Mouse (Mus musculus): ENCODE measurements around the gene Inhbc.

The Inhbc gene

GRCm38 (mm10) chr10:127351285-127351595, 19.0 kb downstream of the Inhbc start:
- no peak for DNase-seq

- DNase-seq: peak; percentile 81
Measured at GRCm38 (mm10) chr10:127350594-127351284, 19.5 kb downstream of the Inhbc start.

GRCm38 (mm10) chr10:127349810-127350209, 20.4 kb downstream of the Inhbc start:
- DNase-seq: no peak

- DNase-seq: no peak
Measured at GRCm38 (mm10) chr10:127348957-127349356, 21.3 kb downstream of the Inhbc start.

GRCm38 (mm10) chr10:127346173-127346572, 24.1 kb downstream of the Inhbc start:
- DNase-seq: no peak

GRCm38 (mm10) chr10:127343029-127343428, 27.2 kb downstream of the Inhbc start:
- DNase-seq: no peak

GRCm38 (mm10) chr10:127341891-127342639, 28.2 kb downstream of the Inhbc start, which contains the start of gene Gli1:
TSS of gene Gli1 (minus strand) at chr10:127341974.
- peak; percentile 83 for DNase-seq

- DNase-seq: no peak
Measured at GRCm38 (mm10) chr10:127341360-127341690, 28.9 kb downstream of the Inhbc start.

GRCm38 (mm10) chr10:127340577-127341359, 29.5 kb downstream of the Inhbc start:
- DNase-seq: no peak

- no peak for DNase-seq
Measured at GRCm38 (mm10) chr10:127339683-127340576, 30.3 kb downstream of the Inhbc start.

GRCm38 (mm10) chr10:127338930-127339682, 31.1 kb downstream of the Inhbc start:
- peak; percentile 86 for DNase-seq

GRCm38 (mm10) chr10:127337536-127338099, 32.6 kb downstream of the Inhbc start:
- no peak for DNase-seq

- DNase-seq: no peak
Measured at GRCm38 (mm10) chr10:127336952-127337351, 33.3 kb downstream of the Inhbc start.

- DNase-seq: no peak
Measured at GRCm38 (mm10) chr10:127335271-127335670, 35.0 kb downstream of the Inhbc start.

GRCm38 (mm10) chr10:127333152-127333551, 37.1 kb downstream of the Inhbc start:
- DNase-seq: peak; percentile 45

- no peak for DNase-seq
Measured at GRCm38 (mm10) chr10:127332211-127332874, 37.9 kb downstream of the Inhbc start.

GRCm38 (mm10) chr10:127330212-127330611, 40.0 kb downstream of the Inhbc start:
- no peak for DNase-seq

- no peak for DNase-seq
Measured at GRCm38 (mm10) chr10:127327461-127328145, 42.6 kb downstream of the Inhbc start.

GRCm38 (mm10) chr10:127326828-127327227, 43.4 kb downstream of the Inhbc start:
- DNase-seq: no peak

Data from thymus, postnatal 25 days (tissue).